Mouse (Mus musculus): ENCODE measurements at regions not wholly inside any gene's neighbourhood (a gene's known extent, or its start where the extent isn't known, plus 50 kb on each side); places are given as distances from the start of the nearest gene placed in this dataset.

DNA sequence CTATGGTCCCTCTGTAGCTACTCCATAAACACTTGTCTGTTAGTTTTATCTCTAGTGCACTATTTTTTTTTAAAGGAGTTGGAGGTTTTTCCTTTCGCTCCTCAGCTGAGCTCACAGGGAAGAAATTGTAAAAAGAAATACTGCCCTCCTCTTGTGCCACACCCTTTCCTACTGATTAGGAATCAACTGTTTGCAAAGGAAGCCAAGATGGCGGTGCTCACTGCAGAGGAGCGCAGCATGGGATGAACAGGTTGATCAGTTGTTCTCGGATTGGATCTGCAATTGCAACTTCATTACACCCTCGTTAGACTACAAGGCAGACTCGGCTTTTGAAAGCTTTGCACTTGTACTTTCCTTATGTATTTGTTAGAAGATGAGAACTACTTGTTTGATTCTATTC, 218.2 kb downstream of the Klf5 start:
- no peak overlapping the region for H3K9ac ChIP-seq (ENCODE audit: control insufficient read depth, low read depth, low read length, poor library complexity, severe bottlenecking)
- H3K4me3 ChIP-seq (ENCODE audit: control insufficient read depth in 1 of 2, insufficient read depth in 1 of 2, low read depth in 2 of 2, low read length in 2 of 2), result no peak overlapping the region
- no peaks in the 10 kb centered on the region for H3K27me3 ChIP-seq (ENCODE audit: control insufficient read depth in 1 of 2, insufficient read depth in 2 of 2, low read length in 2 of 2)
- H3K9me3 ChIP-seq (replicated peaks; ENCODE audit: insufficient read depth, low read length), result no peaks in the 10 kb centered on the region
- no peak for TF ChIP-seq TBP (IDR thresholded peaks at IDR 0.05; ENCODE audit: low read depth, low read length)
- no peaks in the 10 kb centered on the region for H3K36me3 ChIP-seq (ENCODE audit: control insufficient read depth in 1 of 2, insufficient read depth in 2 of 2, low read length in 2 of 2)
- H3K79me2 ChIP-seq (ENCODE audit: control insufficient read depth, insufficient read depth, low read length, poor library complexity), result no peaks in the 10 kb centered on the region
- DNase-seq (ENCODE audit: low read depth, low spot score), result no peak
- no peak overlapping the region for H3K27ac ChIP-seq (ENCODE audit: control insufficient read depth, low read depth, low read length)
- H3K4me1 ChIP-seq (ENCODE audit: control insufficient read depth in 1 of 2, insufficient read depth in 2 of 2, low read length in 2 of 2), result no peaks in the 10 kb centered on the region

- Histone ChIP-seq H3K27ac (ENCODE audit: control insufficient read depth, low read depth, low read length) (no peak overlapping the region), H3K4me3 (ENCODE audit: control insufficient read depth in 1 of 2, insufficient read depth in 1 of 2, low read depth in 2 of 2, low read length in 2 of 2) (no peak overlapping the region), H3K36me3 (ENCODE audit: control insufficient read depth in 1 of 2, insufficient read depth in 2 of 2, low read length in 2 of 2) (no peaks in the 10 kb centered on the region), H3K27me3 (ENCODE audit: control insufficient read depth in 1 of 2, insufficient read depth in 2 of 2, low read length in 2 of 2) (no peaks in the 10 kb centered on the region), H3K79me2 (ENCODE audit: control insufficient read depth, insufficient read depth, low read length, poor library complexity) (no peaks in the 10 kb centered on the region), H3K9ac (ENCODE audit: control insufficient read depth, low read depth, low read length, poor library complexity, severe bottlenecking) (no peak overlapping the region), H3K9me3 (replicated peaks; ENCODE audit: insufficient read depth, low read length) (no peaks in the 10 kb centered on the region), H3K4me1 (ENCODE audit: control insufficient read depth in 1 of 2, insufficient read depth in 2 of 2, low read length in 2 of 2) (no peaks in the 10 kb centered on the region)
- no peak for DNase-seq (ENCODE audit: low read depth, low spot score)
- no peak for TF ChIP-seq CHD2 (IDR thresholded peaks at IDR 0.05; ENCODE audit: low read length)
- TF ChIP-seq GABPA (IDR thresholded peaks at IDR 0.05; ENCODE audit: low read depth, low read length), result no peak
- no peak for TF ChIP-seq SMC3 (IDR thresholded peaks at IDR 0.05; ENCODE audit: low read depth, low read length)
- no peak for TF ChIP-seq POLR2AphosphoS2 (IDR thresholded peaks at IDR 0.05; ENCODE audit: low read length)
- no peak for TF ChIP-seq USF2 (IDR thresholded peaks at IDR 0.05; ENCODE audit: borderline replicate concordance in 1 of 2, insufficient read depth in 1 of 2, low read depth in 1 of 2, low read length in 2 of 2)
Measured at GRCm38 (mm10) chr14:99520343-99520742, 221.9 kb downstream of the Klf5 start.

GRCm38 (mm10) chr14:99521954-99522523, 223.5 kb downstream of the Klf5 start:
- no peak for TF ChIP-seq USF1 (IDR thresholded peaks at IDR 0.05; ENCODE audit: low read depth, low read length)
- no peak for TF ChIP-seq MYB (IDR thresholded peaks at IDR 0.05; ENCODE audit: low read depth, low read length)
- TF ChIP-seq E2F4 (IDR thresholded peaks at IDR 0.05; ENCODE audit: borderline replicate concordance, low read depth, low read length), result no peak
- Histone ChIP-seq H3K27ac (ENCODE audit: control insufficient read depth, low read depth, low read length) (no peak overlapping the region), H3K79me2 (ENCODE audit: control insufficient read depth, insufficient read depth, low read length, poor library complexity) (no peaks in the 10 kb centered on the region), H3K4me1 (ENCODE audit: control insufficient read depth in 1 of 2, insufficient read depth in 2 of 2, low read length in 2 of 2) (no peaks in the 10 kb centered on the region), H3K4me3 (ENCODE audit: control insufficient read depth in 1 of 2, insufficient read depth in 1 of 2, low read depth in 2 of 2, low read length in 2 of 2) (no peak overlapping the region), H3K27me3 (ENCODE audit: control insufficient read depth in 1 of 2, insufficient read depth in 2 of 2, low read length in 2 of 2) (no peaks in the 10 kb centered on the region), H3K9me3 (replicated peaks; ENCODE audit: insufficient read depth, low read length) (no peaks in the 10 kb centered on the region), H3K36me3 (ENCODE audit: control insufficient read depth in 1 of 2, insufficient read depth in 2 of 2, low read length in 2 of 2) (no peaks in the 10 kb centered on the region), H3K9ac (ENCODE audit: control insufficient read depth, low read depth, low read length, poor library complexity, severe bottlenecking) (no peak overlapping the region)
- no peak for DNase-seq (ENCODE audit: low read depth, low spot score)

DNA sequence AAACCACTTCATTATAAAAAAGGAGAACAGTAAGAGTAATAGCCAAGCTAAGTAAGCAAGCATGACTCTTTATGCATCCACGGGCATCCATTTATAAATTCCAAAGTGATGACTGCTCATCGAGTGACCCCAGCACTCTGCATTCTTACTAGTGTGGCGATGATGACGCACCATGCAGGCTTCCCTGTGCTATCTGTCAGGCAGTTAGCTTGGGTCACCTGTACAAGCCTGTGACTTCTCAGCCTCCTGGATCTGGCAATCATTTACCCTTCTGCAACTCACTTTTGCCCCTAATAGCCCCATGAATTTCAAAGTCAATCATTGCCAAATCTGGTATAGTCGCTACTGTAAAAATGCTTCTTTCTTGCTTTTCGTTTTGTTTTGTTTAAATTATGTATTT, 237.3 kb downstream of the Klf5 start:
- TF ChIP-seq CHD2 (IDR thresholded peaks at IDR 0.05; ENCODE audit: low read length), result no peak
- no peak for TF ChIP-seq MAX (IDR thresholded peaks at IDR 0.05; ENCODE audit: low read length)
- no peak for TF ChIP-seq ZMIZ1 (IDR thresholded peaks at IDR 0.05; ENCODE audit: low read depth, low read length)
- TF ChIP-seq ZC3H11A (IDR thresholded peaks at IDR 0.05; ENCODE audit: low read depth, low read length), result no peak
- TF ChIP-seq CHD1 (IDR thresholded peaks at IDR 0.05; ENCODE audit: low read depth, low read length), result no peak
- TF ChIP-seq NELFE (IDR thresholded peaks at IDR 0.05; ENCODE audit: low read depth, low read length), result no peak
- TF ChIP-seq HCFC1 (IDR thresholded peaks at IDR 0.05; ENCODE audit: low read depth, low read length), result no peak
- no peak for TF ChIP-seq POLR2AphosphoS5 (IDR thresholded peaks at IDR 0.05; ENCODE audit: borderline replicate concordance, low read depth, low read length)
- no peak for TF ChIP-seq GABPA (IDR thresholded peaks at IDR 0.05; ENCODE audit: low read depth, low read length)
- no peak for TF ChIP-seq MYC (IDR thresholded peaks at IDR 0.05; ENCODE audit: low read depth, low read length)
- no peak for TF ChIP-seq ELF1 (IDR thresholded peaks at IDR 0.05; ENCODE audit: low read depth, low read length)
- no peak for TF ChIP-seq ZNF384 (IDR thresholded peaks at IDR 0.05; ENCODE audit: low read depth, low read length)
- TF ChIP-seq POLR2AphosphoS2 (IDR thresholded peaks at IDR 0.05; ENCODE audit: low read length), result no peak
- TF ChIP-seq MYB (IDR thresholded peaks at IDR 0.05; ENCODE audit: low read depth, low read length), result no peak
- TF ChIP-seq GATA1 (IDR thresholded peaks at IDR 0.05; ENCODE audit: low read depth, low read length), result no peak
- Histone ChIP-seq H3K9me3 (replicated peaks; ENCODE audit: insufficient read depth, low read length) (no peaks in the 10 kb centered on the region), H3K9ac (ENCODE audit: control insufficient read depth, low read depth, low read length, poor library complexity, severe bottlenecking) (no peak overlapping the region), H3K27ac (ENCODE audit: control insufficient read depth, low read depth, low read length) (no peak overlapping the region), H3K4me3 (ENCODE audit: control insufficient read depth in 1 of 2, insufficient read depth in 1 of 2, low read depth in 2 of 2, low read length in 2 of 2) (no peak overlapping the region), H3K4me1 (ENCODE audit: control insufficient read depth in 1 of 2, insufficient read depth in 2 of 2, low read length in 2 of 2) (no peaks in the 10 kb centered on the region), H3K79me2 (ENCODE audit: control insufficient read depth, insufficient read depth, low read length, poor library complexity) (no peaks in the 10 kb centered on the region), H3K27me3 (ENCODE audit: control insufficient read depth in 1 of 2, insufficient read depth in 2 of 2, low read length in 2 of 2) (no peaks in the 10 kb centered on the region), H3K36me3 (ENCODE audit: control insufficient read depth in 1 of 2, insufficient read depth in 2 of 2, low read length in 2 of 2) (no peaks in the 10 kb centered on the region)
- DNase-seq (ENCODE audit: low read depth, low spot score), result no peak
